Mouse (Mus musculus): ENCODE results near the gene Tmem54. TPM values are rescaled to one million over a fixed set of nuclear protein-coding genes. Genes with fewer than 3 reads are reported as not detected.

Tmem54 gene
- polyA plus RNA-seq, 1 experiment from 2014 or later = 10.6 TPM

Other genes with a start within 250 kb of the Tmem54 start
- 8.2 and 11.0 TPM in 2 replicates for gene Trim62, start 222.0 kb upstream of the Tmem54 start, polyA plus RNA-seq (2015; fragmentation: Nextera tagmentation; extraction: Ambion mirVana)
- 31.5 and 36.3 TPM in 2 replicates for gene Azin2, start 143.1 kb upstream of the Tmem54 start, polyA plus RNA-seq (2015; fragmentation: Nextera tagmentation; extraction: Ambion mirVana)
- 180 and 194 TPM in 2 replicates for gene Ak2, start 113.6 kb upstream of the Tmem54 start, polyA plus RNA-seq (2015; fragmentation: Nextera tagmentation; extraction: Ambion mirVana)
- gene Rnf19b, start 47.3 kb upstream of the Tmem54 start, polyA plus RNA-seq (2015; fragmentation: Nextera tagmentation; extraction: Ambion mirVana) = 9.1 and 9.5 TPM in 2 replicates
- 2.7 and 3.1 TPM in 2 replicates for gene Hpca, start 16.5 kb downstream of the Tmem54 start, polyA plus RNA-seq (2015; fragmentation: Nextera tagmentation; extraction: Ambion mirVana)
- 4.7 and 4.8 TPM in 2 replicates for gene Fndc5, start 31.5 kb downstream of the Tmem54 start, polyA plus RNA-seq (2015; fragmentation: Nextera tagmentation; extraction: Ambion mirVana)
- 25.4 and 25.5 TPM in 2 replicates for gene S100pbp, start 84.2 kb downstream of the Tmem54 start, polyA plus RNA-seq (2015; fragmentation: Nextera tagmentation; extraction: Ambion mirVana)
- gene Yars, start 84.2 kb downstream of the Tmem54 start, polyA plus RNA-seq (2015; fragmentation: Nextera tagmentation; extraction: Ambion mirVana) = 80.0 and 84.5 TPM in 2 replicates
- 7.6 and 8.4 TPM in 2 replicates for gene C77080, start 155.9 kb downstream of the Tmem54 start, polyA plus RNA-seq (2015; fragmentation: Nextera tagmentation; extraction: Ambion mirVana)
- 0.96 and 1.2 TPM in 2 replicates for gene Sync, start 182.1 kb downstream of the Tmem54 start, polyA plus RNA-seq (2015; fragmentation: Nextera tagmentation; extraction: Ambion mirVana)
- gene Rbbp4, start 229.8 kb downstream of the Tmem54 start, polyA plus RNA-seq (2015; fragmentation: Nextera tagmentation; extraction: Ambion mirVana) = 469 and 486 TPM in 2 replicates
- 44.4 and 45.5 TPM in 2 replicates for gene Zbtb8os, start 230.1 kb downstream of the Tmem54 start, polyA plus RNA-seq (2015; fragmentation: Nextera tagmentation; extraction: Ambion mirVana)